Mouse (Mus musculus) Patski (cell line): ENCODE measurements around the gene Otub2. TPM values are rescaled to one million over a fixed set of nuclear protein-coding genes. Genes with fewer than 3 reads are reported as not detected.
"Not testable (repeated sequence)": the region's sequence is repeated elsewhere in the genome, so short reads cannot be mapped to it uniquely, and the experiment has no call there.

Source experiments
- ATAC-seq: fragments of 100-300 bp; one replicate; pipeline ENCODE4 v1.8.0; 2021
- CTCF ChIA-PET: fragments of 350-600 bp; sonication (Branson Sonifier 250); formaldehyde crosslinking; loops from one replicate; lab custom pipeline; 2022; ENCODE audit warnings: inconsistent platforms; lab: Charles Lee
- POLR2A ChIA-PET: fragments of 350-600 bp; sonication (Branson Sonifier 250); formaldehyde crosslinking; loops from one replicate; lab custom pipeline; 2022; ENCODE audit warnings: antibody characterized with exemption, inconsistent platforms; lab: Charles Lee
- DNase-seq: peaks from one replicate; pipeline ENCODE4 v3.0.0-alpha.2; 2011; ENCODE audit warnings: low read depth, low spot score
- H3K27me3 ChIP-seq: fragments of 371-371 bp; one replicate; pipeline ENCODE4 v1.5.1; 2021
- CTCF ChIP-seq: fragments of 100-300 bp; IDR thresholded peaks from one replicate; pipeline ENCODE4 v1.5.1; 2021
- in situ Hi-C: fragments of 300-500 bp; cut with MboI; formaldehyde crosslinking; loops from 3 replicates; pipeline ENCODE4 v1.11.1; 2018; ENCODE audit warnings: low pct_unique_long_range_greater_than_20kb, mixed read lengths
- polyA plus RNA-seq: library from polyadenylated mRNA; unstranded; gene quantifications from one replicate; pipeline ENCODE4 v1.2.3, GENCODE M21; 2021

Gene Otub2
- polyA plus RNA-seq, 1 experiment from 2014 or later: 7.6 TPM

DNA sequence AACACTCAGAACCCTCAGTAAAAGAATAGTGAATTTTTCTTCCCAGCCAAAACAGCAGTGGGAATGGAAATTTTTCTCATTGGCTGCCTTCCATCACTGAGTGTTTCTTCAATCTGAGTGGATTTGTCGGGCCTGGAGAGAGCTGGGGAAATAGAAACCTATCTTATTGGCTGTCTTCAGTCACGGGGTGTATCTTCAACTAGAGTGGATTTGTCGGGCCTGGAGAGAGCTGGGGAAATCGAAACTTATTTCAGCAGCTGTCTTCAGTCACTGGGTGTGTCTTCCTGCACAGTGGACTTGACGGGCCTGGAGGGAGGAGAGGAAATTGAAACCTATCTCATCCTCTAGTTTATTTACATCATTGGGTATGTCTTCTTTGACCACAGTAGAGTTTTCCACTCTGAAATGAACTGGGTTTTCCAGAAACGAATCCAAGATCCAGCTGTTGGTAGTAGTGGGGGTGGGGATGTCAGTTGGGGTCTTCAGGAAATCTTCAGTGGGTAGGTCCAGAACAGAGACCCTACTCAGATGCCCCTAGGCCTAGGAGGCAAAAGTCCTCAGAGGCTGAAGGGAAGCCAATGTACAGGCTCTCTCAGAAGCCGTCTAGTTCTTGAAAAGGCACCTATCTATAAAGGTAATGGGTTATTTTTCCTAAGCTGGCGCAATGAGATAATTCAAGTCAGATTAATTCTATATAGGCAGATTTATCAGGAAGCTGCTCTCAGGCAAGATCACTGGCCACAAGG, 45.7 kb downstream of the Otub2 start, which contains the start of gene Ifi27:
Gene Ifi27 (plus strand): TSS at position 226 of the 746 bp plus-strand sequence.
- in situ Hi-C loops: no loop called here
- POLR2A ChIA-PET: interaction anchor here (0.8 kb wide), 1 partner anchor 10 kb away, joined by 3 read pairs; the partner anchor contains the start of gene Ifi27l2a
- CTCF ChIA-PET: interaction anchor here (1.2 to 2.3 kb wide), 3 partner anchors 9 to 85 kb away, joined by 3 to 8 read pairs (median 3); partner anchors contain the start of gene Ddx24
- H3K27me3 ChIP-seq: peaks cover 4% of the 10 kb centered on the region
- DNase-seq: peak; percentile 10
- ATAC-seq: peak; percentile 95
- TF ChIP-seq CTCF: no peak

DNA sequence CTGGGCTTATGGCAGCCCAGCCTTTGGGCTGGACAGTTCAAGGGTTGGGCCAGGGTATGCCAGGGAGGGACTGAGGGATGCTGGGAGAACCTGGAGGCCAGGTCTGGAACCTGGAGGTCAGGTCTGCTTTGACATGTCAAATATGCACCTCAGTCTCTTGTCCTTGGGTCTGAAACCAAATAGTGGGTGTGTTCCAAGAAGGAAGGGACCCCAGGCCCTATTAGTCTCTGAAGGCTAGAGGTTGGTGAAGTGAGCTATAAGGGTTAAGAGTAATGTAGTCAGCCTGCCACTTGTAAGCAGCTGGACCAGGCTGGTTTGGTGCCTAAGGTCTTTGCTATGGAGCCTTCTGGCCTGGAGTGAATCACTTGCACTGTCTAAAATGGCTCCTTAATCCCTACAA, 46.4 kb downstream of the Otub2 start:
- DNase-seq (no peak), ATAC-seq (no peak)
- no peak for TF ChIP-seq CTCF
- ChIA-PET POLR2A (no interaction called here), CTCF (interaction anchor here (1.2 to 2.3 kb wide), 3 partner anchors 9 to 86 kb away, joined by 3 to 8 read pairs (median 3); partner anchors contain the start of gene Ddx24)
- in situ Hi-C loops: no loop called here
- H3K27me3 ChIP-seq: no peaks in the 10 kb centered on the region

DNA sequence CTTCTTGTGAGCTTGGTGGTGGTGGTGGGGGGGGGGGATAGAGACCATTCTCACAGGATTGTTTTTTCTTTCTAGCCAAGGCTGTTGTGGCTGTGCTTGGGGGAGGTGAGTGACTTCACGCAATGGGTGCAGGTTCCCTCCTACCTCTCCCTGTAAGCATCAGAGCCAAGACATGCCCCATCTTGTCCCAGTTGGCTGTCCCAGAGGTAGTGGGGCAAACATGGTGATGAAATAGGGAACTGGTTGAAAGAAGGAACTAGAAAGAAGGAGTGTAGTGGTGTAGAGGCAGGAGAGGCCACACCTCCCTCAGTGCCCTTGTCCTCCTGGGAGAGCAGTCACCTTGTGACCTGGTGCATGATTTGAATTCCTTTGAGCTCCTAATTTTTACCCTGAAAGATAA, 49.1 kb downstream of the Otub2 start:
- ATAC-seq (no peak), DNase-seq (no peak)
- no peaks in the 10 kb centered on the region for H3K27me3 ChIP-seq
- TF ChIP-seq CTCF: no peak
- ChIA-PET POLR2A (interaction anchor here (0.6 kb wide), 1 partner anchor 496 kb away, joined by 4 read pairs; no protein-coding TSS in a partner anchor), CTCF (no interaction called here)
- in situ Hi-C loops: no loop called here

DNA sequence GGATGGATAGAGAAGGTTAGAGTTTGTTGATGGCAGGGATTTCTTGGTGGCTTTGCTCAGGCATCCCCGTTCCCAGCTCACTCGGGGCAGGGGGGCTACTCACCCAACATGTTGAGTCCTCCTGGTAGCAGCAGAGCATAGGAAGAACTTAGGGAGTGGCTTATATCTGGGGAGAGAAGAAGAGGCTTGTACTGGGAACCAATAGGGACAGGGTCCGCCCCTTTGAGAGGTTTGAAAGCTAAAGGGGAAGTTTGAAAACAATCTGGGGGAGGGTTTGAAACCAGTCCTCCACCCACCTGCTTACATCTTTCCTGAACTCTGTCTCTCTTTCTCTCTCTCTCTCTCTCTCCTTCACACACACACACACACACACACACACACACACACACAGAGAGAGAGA, 55.0 kb downstream of the Otub2 start, which contains the start of gene Ifi27l2a:
Gene Ifi27l2a (minus strand): TSS at position 157 of the 400 bp plus-strand sequence.
- TF ChIP-seq CTCF: no peak
- in situ Hi-C loops: no loop called here
- ATAC-seq: no peak
- no peak for DNase-seq
- peaks cover 7% of the 10 kb centered on the region for H3K27me3 ChIP-seq
- POLR2A ChIA-PET: interaction anchor here (0.7 to 0.9 kb wide), 2 partner anchors 9 to 66 kb away, joined by 3 read pairs; partner anchors contain the start of gene Ifi27
- CTCF ChIA-PET: interaction anchor here (1.3 kb wide), 1 partner anchor 18 kb away, joined by 4 read pairs; the partner anchor contains the start of gene Ddx24

DNA sequence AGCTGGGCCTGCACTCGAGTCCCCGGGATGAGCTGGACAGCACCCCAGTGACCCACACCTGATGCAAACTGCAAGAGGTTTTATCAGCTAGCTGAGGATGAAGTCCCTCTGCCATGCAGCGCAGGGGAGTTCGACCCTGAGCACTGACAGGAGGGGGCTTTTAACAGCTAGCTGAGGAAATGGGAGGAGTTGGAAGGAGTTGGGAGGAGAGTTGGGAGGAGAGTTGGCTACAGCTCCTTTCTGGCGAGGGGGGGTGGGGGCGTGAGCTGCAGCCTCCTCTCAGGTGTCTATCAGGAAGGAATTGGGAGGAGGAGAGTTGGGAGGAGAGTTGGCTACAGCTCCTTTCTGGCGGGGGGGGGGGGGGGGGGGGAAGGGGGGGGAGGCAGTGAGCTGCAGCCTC, 55.8 kb downstream of the Otub2 start:
- POLR2A ChIA-PET: interaction anchor here (0.9 kb wide), 1 partner anchor 10 kb away, joined by 3 read pairs; the partner anchor contains the start of gene Ifi27
- H3K27me3 ChIP-seq: not testable (repeated sequence)

DNA sequence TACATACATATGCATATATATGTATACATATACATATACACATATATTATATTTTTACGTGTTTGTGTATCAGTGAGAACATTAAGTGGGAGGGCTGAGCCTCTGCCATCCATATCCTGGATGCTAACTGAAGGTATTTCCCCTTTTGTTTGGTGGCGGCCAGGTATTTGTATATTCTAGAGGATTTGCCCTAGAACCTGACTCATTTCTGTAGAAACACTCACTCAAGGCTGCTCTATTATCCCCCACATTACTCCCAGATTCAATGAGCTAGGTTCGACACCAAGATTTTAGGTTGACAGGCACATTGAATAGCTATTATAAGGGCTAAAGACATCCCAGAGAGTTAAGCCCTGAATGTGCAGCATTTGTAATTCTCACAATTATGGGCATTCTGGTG, 56.6 kb downstream of the Otub2 start:
- DNase-seq: no peak
- ATAC-seq: no peak
- TF ChIP-seq CTCF: no peak
- in situ Hi-C loops: no loop called here
- H3K27me3 ChIP-seq: peaks cover 7% of the 10 kb centered on the region
- ChIA-PET CTCF (no interaction called here), POLR2A (no interaction called here)

More for the DNA sequence above, 55.8 kb downstream of the Otub2 start:
- CTCF ChIA-PET: interaction anchor here (1.3 kb wide), 1 partner anchor 19 kb away, joined by 4 read pairs; the partner anchor contains the start of gene Ddx24
- in situ Hi-C loops, ATAC-seq, DNase-seq: not testable (repeated sequence)

DNA sequence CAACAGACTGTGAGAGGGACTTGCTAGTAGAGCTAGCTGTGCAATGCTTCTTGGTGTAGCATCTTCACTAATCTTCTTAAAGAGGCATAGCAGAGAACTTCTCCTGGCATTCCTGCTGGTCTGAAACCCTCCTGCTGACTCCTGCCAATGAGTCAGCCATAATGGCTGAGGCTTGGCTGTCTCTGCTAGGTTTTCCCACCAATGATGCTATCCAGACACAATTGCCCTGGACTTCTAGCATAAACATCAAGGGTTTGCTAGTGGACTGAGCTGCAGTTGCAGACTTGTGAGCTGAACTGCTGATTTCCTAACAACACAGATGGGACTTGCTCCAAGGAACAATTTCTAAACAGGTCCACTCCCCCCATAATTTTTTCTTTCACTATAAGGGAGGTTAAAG, 64.9 kb downstream of the Otub2 start:
- no peak for ATAC-seq
- H3K27me3 ChIP-seq: peaks cover 4% of the 10 kb centered on the region
- no peak for DNase-seq
- ChIA-PET POLR2A (no interaction called here), CTCF (no interaction called here)
- in situ Hi-C loops: no loop called here
- no peak for TF ChIP-seq CTCF

Other genes with a start within 250 kb of the Otub2 start
- 0.28 TPM for gene Prima1, start 146.5 kb upstream of the Otub2 start, polyA plus RNA-seq
- not detected for gene Fam181a, start 77.7 kb upstream of the Otub2 start, polyA plus RNA-seq
- 0.04 TPM for gene Asb2, start 32.7 kb upstream of the Otub2 start, polyA plus RNA-seq
- 2.0 TPM for gene 9330161L09Rik, start 19.1 kb downstream of the Otub2 start, polyA plus RNA-seq
- gene Ddx24, start 37.1 kb downstream of the Otub2 start, polyA plus RNA-seq: 71.3 TPM
- 83.4 TPM for gene Ifi27, start 45.5 kb downstream of the Otub2 start, polyA plus RNA-seq
- 3.2 TPM for gene Ifi27l2a, start 55.0 kb downstream of the Otub2 start, polyA plus RNA-seq
- not detected for gene Ifi27l2b, start 68.5 kb downstream of the Otub2 start, polyA plus RNA-seq
- 10.6 TPM for gene Ppp4r4, start 143.6 kb downstream of the Otub2 start, polyA plus RNA-seq
- 109 TPM for gene Serpina10, start 242.8 kb downstream of the Otub2 start, polyA plus RNA-seq